Mouse (Mus musculus) midbrain, embryonic 15.5 days (tissue): ENCODE measurements around the gene Pfkp. TPM values are rescaled to one million over a fixed set of nuclear protein-coding genes. Genes with fewer than 3 reads are reported as not detected.

Experiments used
- ATAC-seq: fragments of 200-750 bp; cut with Nextera tagmentation; replicated peaks from 2 replicates; pipeline ENCODE4 v1.8.0; 2017; ENCODE audit warnings: moderate TSS enrichment
- H3K27ac ChIP-seq: fragments of 300-500 bp; sonication (generic); 2 replicates; pipeline ENCODE4 v1.5.1; 2015; ENCODE audit warnings: mild to moderate bottlenecking, inconsistent platforms
- H3K27me3 ChIP-seq: fragments of 300-500 bp; sonication (generic); replicated peaks from 2 replicates; pipeline ENCODE4 v1.6.1; 2015; ENCODE audit warnings: inconsistent platforms
- H3K36me3 ChIP-seq: fragments of 300-500 bp; sonication (generic); replicated peaks from 2 replicates; pipeline ENCODE4 v1.6.1; 2015; ENCODE audit warnings: inconsistent platforms
- H3K4me1 ChIP-seq: fragments of 300-500 bp; sonication (generic); 2 replicates; pipeline ENCODE4 v1.6.1; 2015; ENCODE audit warnings: inconsistent platforms
- H3K4me2 ChIP-seq: fragments of 300-500 bp; sonication (generic); 2 replicates; pipeline ENCODE4 v1.6.1; 2015; ENCODE audit warnings: inconsistent platforms, mild to moderate bottlenecking, moderate library complexity
- H3K4me3 ChIP-seq: fragments of 300-500 bp; sonication (generic); 2 replicates; pipeline ENCODE4 v1.5.1; 2015; ENCODE audit warnings: mild to moderate bottlenecking, inconsistent platforms
- H3K9ac ChIP-seq: fragments of 300-500 bp; sonication (generic); 2 replicates; pipeline ENCODE4 v1.6.1; 2015; ENCODE audit warnings: mild to moderate bottlenecking, inconsistent platforms
- H3K9me3 ChIP-seq: fragments of 300-500 bp; sonication (generic); 2 replicates; pipeline ENCODE4 v1.6.1; 2016; ENCODE audit warnings: inconsistent platforms
- WGBS: fragments of 180-500 bp; shearing (Covaris S2); methylation state at CpG from one replicate; pipeline ENCODE4 v1.1.7; 2015; ENCODE audit warnings: mixed read lengths; 5-methylcytosine and 5-hydroxymethylcytosine counted together
- polyA plus RNA-seq: library from polyadenylated mRNA; unstranded; fragments of >200 nt; fragmentation: Nextera tagmentation; extraction: Ambion mirVana; gene quantifications from 2 replicates; pipeline ENCODE4 v1.2.1, GENCODE M21; 2015

The Pfkp gene
- polyA plus RNA-seq, 1 experiment from 2014 or later: 418 TPM

DNA sequence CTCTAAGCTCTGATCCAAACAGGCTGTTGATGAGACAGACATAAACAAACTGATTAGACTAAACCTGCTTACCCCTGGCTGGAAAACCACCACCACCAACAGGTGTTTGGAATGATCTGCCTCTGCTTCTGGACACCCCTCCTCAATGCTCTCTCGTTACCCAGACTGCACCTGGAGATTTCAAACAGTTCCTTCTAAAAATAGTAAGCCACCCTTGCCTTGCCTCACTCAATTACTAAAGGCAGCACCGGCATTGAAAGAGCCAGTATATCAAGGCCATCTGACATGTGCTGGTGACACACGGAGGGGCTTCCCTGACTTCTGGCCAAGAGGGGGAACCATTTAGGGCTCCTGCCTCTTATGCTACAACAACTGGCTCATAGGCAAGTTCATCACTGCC is 57.7 kb downstream of the Pfkp start:
- no peak overlapping the region for H3K27ac ChIP-seq
- no peaks in the 10 kb centered on the region for H3K27me3 ChIP-seq
- H3K9ac ChIP-seq: no peak overlapping the region
- H3K4me2 ChIP-seq: no peak overlapping the region
- no peaks in the 10 kb centered on the region for H3K9me3 ChIP-seq
- H3K4me3 ChIP-seq: no peak overlapping the region
- ATAC-seq: no peak
- WGBS: 60% methylated on average over 3 of the region's 3 CpGs
- H3K36me3 ChIP-seq: 0 out of 2 replicates have a peak, but pooled peaks cover 3% of the 10 kb centered on the region
- no peaks in the 10 kb centered on the region for H3K4me1 ChIP-seq

GRCm38 (mm10) chr13:6586009-6586408 is 62.6 kb downstream of the Pfkp start:
- Histone ChIP-seq H3K4me2 (no peak overlapping the region), H3K27ac (no peak overlapping the region), H3K4me1 (no peaks in the 10 kb centered on the region), H3K9me3 (no peaks in the 10 kb centered on the region), H3K9ac (no peak overlapping the region), H3K4me3 (no peak overlapping the region), H3K36me3 (peaks cover 11% of the 10 kb centered on the region), H3K27me3 (no peaks in the 10 kb centered on the region)
- no peak for ATAC-seq
- 81% methylated on average over 9 of the region's 9 CpGs for WGBS

DNA sequence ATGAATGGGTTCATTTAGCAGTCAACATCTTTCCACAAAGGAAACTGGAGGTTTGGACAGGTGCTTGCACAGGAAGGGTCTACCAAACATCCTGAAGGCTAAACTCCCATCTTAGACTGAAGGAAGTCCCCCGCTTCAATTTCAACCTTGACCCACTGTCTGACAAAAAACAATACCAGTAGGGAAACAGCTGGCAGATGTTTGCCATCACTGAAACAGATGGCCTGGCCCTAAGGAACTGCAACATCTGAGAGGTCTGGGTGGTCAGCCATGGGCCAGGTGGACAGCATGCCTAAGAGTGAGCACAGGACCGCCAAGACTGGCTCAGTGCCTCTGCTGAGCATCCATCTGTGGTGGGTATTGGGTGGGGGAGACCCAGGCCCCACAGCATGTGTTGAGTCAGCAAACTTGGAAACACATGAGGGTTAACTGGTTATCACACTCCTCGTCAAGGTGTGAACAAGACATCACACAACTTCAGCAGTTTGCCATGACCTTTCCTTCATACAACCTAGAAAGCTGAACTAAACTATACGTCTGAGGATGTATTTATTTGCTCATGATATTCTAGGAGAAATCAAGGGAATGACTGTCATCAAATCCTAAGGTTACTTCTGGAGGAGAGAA is 65.0 kb downstream of the Pfkp start:
- Histone ChIP-seq H3K36me3 (peaks cover 30% of the 10 kb centered on the region), H3K9me3 (no peaks in the 10 kb centered on the region), H3K4me2 (no peak overlapping the region), H3K4me3 (no peak overlapping the region), H3K4me1 (no peaks in the 10 kb centered on the region), H3K9ac (no peak overlapping the region), H3K27me3 (no peaks in the 10 kb centered on the region), H3K27ac (no peak overlapping the region)
- ATAC-seq: 0 out of 2 replicates have a peak, but pooled peaks have one; percentile 50
- WGBS: 90% methylated on average over 4 of the region's 4 CpGs

DNA sequence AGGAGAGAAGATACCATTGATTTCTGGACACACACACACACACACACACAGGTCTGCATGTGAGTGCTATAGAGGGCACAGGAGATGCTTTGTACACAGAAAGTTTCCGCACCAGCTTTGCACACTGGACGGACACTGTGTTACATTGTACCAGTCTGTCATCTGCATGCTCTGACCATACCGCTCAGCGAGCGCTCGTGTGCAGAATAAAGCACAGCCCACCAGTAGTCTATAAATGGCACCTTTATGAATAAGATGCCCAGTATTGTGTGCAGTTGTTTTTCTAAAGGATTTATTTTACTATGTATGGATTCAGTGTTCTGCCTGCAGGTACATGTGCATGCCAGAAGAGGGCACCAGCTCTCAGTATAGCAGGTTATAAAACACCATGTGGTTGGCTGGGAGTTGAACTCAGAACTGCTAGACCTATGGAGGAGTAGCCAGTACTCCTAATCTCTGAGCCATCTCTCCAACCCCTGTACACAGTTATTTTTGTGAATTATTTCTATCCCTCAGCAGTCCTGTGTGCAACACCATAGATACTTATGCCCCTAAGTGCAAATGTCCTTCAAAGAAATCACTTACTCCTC is 72.6 kb downstream of the Pfkp start:
- no peaks in the 10 kb centered on the region for H3K27me3 ChIP-seq

GRCm38 (mm10) chr13:6565571-6565970 is 83.0 kb downstream of the Pfkp start:
- no peak overlapping the region for H3K27ac ChIP-seq
- no peaks in the 10 kb centered on the region for H3K9me3 ChIP-seq
- H3K4me1 ChIP-seq: no peaks in the 10 kb centered on the region
- peaks cover 67% of the 10 kb centered on the region for H3K36me3 ChIP-seq
- 94% methylated on average over 5 of the region's 5 CpGs for WGBS
- no peak overlapping the region for H3K4me2 ChIP-seq
- no peak overlapping the region for H3K4me3 ChIP-seq
- H3K9ac ChIP-seq: no peak overlapping the region
- no peaks in the 10 kb centered on the region for H3K27me3 ChIP-seq
- ATAC-seq: no peak

More for the DNA sequence above, 72.6 kb downstream of the Pfkp start:
- Histone ChIP-seq H3K36me3 (peaks cover 76% of the 10 kb centered on the region), H3K27ac (no peak overlapping the region), H3K9me3 (no peaks in the 10 kb centered on the region), H3K4me3 (no peak overlapping the region), H3K9ac (no peak overlapping the region), H3K4me1 (no peaks in the 10 kb centered on the region), H3K4me2 (no peak overlapping the region)
- peak; percentile 48; the same call in 1 of the 2 replicates for ATAC-seq
- 92% methylated on average over 6 of the region's 6 CpGs for WGBS

DNA sequence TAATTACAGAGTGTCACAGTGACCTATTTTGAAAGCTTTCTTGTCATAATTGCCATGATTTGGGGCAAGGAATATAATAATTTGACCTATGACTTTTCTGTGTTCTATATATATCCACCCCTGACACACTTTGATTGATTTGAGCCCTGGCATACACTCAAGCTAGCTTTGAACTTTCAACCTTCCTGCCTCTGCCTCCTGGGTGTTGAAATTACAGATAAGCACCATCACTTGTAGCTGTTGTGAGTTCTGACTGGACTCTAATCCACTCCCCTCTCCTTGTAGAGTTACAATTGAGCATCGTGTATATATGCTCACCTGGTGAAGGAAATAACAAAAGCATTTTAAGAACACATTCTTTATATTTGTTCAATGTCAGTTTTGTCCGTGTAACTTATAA is 86.2 kb downstream of the Pfkp start:
- Histone ChIP-seq H3K27ac (no peak overlapping the region), H3K4me1 (no peaks in the 10 kb centered on the region), H3K4me3 (no peak overlapping the region), H3K4me2 (no peak overlapping the region), H3K36me3 (peaks cover 51% of the 10 kb centered on the region), H3K9ac (no peak overlapping the region), H3K27me3 (no peaks in the 10 kb centered on the region), H3K9me3 (no peaks in the 10 kb centered on the region)
- 95% methylated on average over 2 of the region's 2 CpGs for WGBS
- ATAC-seq: no peak

DNA sequence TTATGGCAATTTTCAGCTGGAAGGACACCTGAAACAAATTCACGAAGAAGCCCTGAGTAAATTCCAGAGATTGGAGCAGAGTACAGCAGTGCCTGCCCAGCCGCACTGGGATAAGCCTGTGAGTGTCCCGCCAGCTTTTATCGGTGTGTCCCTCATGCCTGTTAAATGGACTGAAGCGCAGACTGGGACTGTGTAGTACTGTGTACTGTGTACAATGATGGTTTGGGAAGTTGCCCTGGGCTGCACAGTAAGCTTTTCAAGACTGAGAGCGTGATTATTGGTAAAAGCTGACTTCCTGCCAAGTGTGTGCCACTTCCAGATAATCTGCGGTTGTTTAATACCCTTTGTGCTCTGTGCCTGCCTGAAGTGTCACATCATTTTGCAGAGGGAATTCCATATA is 90.8 kb downstream of the Pfkp start:
- WGBS: 80% methylated on average over 7 of the region's 7 CpGs
- no peaks in the 10 kb centered on the region for H3K27me3 ChIP-seq
- peaks cover 35% of the 10 kb centered on the region; the same call in 1 of the 2 replicates for H3K36me3 ChIP-seq
- H3K9me3 ChIP-seq: no peaks in the 10 kb centered on the region
- peak; percentile 93 for ATAC-seq
- H3K4me3 ChIP-seq: no peak overlapping the region
- H3K4me1 ChIP-seq: no peaks in the 10 kb centered on the region
- no peak overlapping the region for H3K9ac ChIP-seq
- H3K4me2 ChIP-seq: no peak overlapping the region
- peak overlapping the region; percentile 25; the same call in 1 of the 2 replicates for H3K27ac ChIP-seq

DNA sequence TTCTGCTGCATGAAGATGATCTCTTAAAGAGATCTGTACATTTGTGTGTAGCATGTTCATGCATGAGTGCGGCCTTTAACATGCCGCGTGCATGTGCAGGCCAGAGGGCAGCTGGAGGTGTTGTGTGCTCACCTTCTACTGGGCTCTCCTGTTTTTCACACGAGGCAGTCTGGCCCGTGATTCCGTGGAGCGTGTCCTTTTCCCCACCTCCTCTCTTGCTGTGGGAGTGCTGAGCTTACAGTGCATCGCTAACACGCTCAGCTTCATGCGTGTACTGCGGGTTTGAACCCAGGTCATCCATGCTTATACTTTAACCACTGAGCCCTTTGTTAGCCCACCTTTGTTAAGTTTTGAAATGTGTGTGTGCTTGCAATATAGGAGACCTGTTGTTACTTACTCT is 92.9 kb downstream of the Pfkp start:
- Histone ChIP-seq H3K27me3 (no peaks in the 10 kb centered on the region), H3K36me3 (peaks cover 38% of the 10 kb centered on the region; the same call in 1 of the 2 replicates), H3K4me2 (no peak overlapping the region), H3K4me1 (no peaks in the 10 kb centered on the region), H3K9me3 (no peaks in the 10 kb centered on the region), H3K9ac (no peak overlapping the region), H3K27ac (no peak overlapping the region), H3K4me3 (no peak overlapping the region)
- ATAC-seq: no peak
- WGBS: 96% methylated on average over 11 of the region's 11 CpGs

- 75% methylated on average over 2 of the region's 2 CpGs for WGBS
- no peak for ATAC-seq
These were observed 94.9 kb downstream of the Pfkp start for GRCm38 (mm10) chr13:6553708-6554107.

DNA sequence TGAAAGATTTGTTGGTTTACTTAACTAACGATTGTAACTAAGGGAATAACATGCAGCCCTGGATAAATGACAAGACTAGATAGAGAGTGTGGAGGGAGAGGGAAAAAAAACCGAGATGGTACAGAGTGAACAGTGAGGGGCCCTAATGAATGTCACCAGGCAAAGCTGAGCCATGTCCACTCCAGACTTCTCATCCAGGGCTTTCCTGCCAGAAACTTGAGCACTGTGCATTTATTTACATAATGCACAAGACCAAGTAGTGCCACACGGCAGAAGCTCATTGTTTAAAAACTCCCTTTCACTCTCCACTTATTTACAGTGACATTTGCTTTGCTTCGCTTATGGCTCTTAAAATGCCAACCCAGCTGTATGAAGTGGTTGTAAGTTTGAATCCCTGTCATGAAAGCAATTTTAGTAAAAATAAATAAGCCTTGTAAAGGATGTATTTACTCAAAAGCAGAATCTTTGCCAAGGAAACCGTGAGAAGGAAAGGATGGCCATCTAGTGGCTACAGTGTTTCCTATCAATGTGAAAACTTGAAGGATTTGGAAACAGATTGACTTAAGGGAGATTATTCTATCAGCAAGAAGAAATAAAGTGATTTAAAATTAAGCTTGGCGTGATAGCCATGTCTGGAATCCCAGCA is 113.2 kb downstream of the Pfkp start:
- Histone ChIP-seq H3K4me2 (0 out of 2 replicates have a peak overlapping the region, but pooled peaks have one; percentile 24), H3K4me1 (0 out of 2 replicates have a peak, but pooled peaks cover 5% of the 10 kb centered on the region), H3K36me3 (no peaks in the 10 kb centered on the region), H3K27me3 (no peaks in the 10 kb centered on the region), H3K9ac (peak overlapping the region; percentile 4; the same call in 1 of the 2 replicates), H3K9me3 (no peaks in the 10 kb centered on the region), H3K27ac (no peak overlapping the region), H3K4me3 (no peak overlapping the region)
- WGBS: 34% methylated on average over 6 of the region's 6 CpGs
- ATAC-seq: peak; percentile 70; the same call in 1 of the 2 replicates

More at GRCm38 (mm10) chr13:6553708-6554107, 94.9 kb downstream of the Pfkp start:
- Histone ChIP-seq H3K9me3 (no peaks in the 10 kb centered on the region), H3K36me3 (peaks cover 31% of the 10 kb centered on the region; the same call in 1 of the 2 replicates), H3K4me3 (no peak overlapping the region), H3K4me2 (no peak overlapping the region), H3K27me3 (no peaks in the 10 kb centered on the region), H3K4me1 (peaks cover 3% of the 10 kb centered on the region; the same call in 1 of the 2 replicates), H3K9ac (no peak overlapping the region), H3K27ac (no peak overlapping the region)

DNA sequence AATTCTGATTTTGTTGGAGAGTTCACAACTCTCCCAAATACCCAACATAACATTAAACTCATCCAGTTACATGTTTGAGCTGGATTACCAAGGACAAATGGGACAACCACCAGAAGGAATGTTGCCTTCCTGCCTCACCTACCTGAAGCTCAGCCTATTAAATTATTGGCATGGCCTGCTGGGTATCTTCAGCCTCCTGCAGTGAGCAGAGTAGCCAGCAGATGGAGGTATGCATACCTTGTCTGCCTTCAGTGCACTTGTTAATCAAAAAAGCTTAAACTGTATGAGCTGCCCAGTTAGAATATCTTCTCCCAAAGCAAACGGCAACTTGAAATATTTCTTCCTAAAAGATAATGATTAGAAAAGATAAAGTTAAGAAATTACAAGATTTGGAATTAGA is 115.9 kb downstream of the Pfkp start:
- Histone ChIP-seq H3K4me3 (no peak overlapping the region), H3K27me3 (no peaks in the 10 kb centered on the region), H3K9me3 (no peaks in the 10 kb centered on the region), H3K36me3 (no peaks in the 10 kb centered on the region), H3K27ac (no peak overlapping the region), H3K4me2 (no peak overlapping the region), H3K9ac (no peak overlapping the region), H3K4me1 (0 out of 2 replicates have a peak, but pooled peaks cover 5% of the 10 kb centered on the region)
- WGBS: 94% methylated on average over 1 of the region's 1 CpGs
- ATAC-seq: no peak
